Mouse (Mus musculus): ENCODE measurements around the gene Mat2b. TPM values are rescaled to one million over a fixed set of nuclear protein-coding genes. Genes with fewer than 3 reads are reported as not detected.
A peak's percentile ranks its signal among the peaks of the same experiment; 100 is the strongest.

Mat2b gene
- 58.6 and 65.5 TPM in 2 replicates for polyA plus RNA-seq (2014; fragmentation: Nextera tagmentation; extraction: Ambion mirVana)

GRCm38 (mm10) chr11:40695103-40695502 lies at the start of gene Mat2b:
TSS of gene Mat2b (minus strand) at chr11:40695203.
- Histone ChIP-seq H3K9me3 (ENCODE audit: control insufficient read depth, low read length) (no peaks in the 10 kb centered on the region), H3K4me1 (ENCODE audit: control insufficient read depth, insufficient read depth, low read length) (peaks cover 19% of the 10 kb centered on the region), H3K4me2 (ENCODE audit: low read depth, low read length) (peak within 1 kb of the TSS; percentile 97), H3K27ac (ENCODE audit: low read depth, low read length) (peak within 1 kb of the TSS; percentile 88), H3K9ac (replicated peaks; ENCODE audit: low read depth, low read length) (peak within 1 kb of the TSS; percentile 70), H3K36me3 (ENCODE audit: control insufficient read depth, insufficient read depth, low read length) (no peaks in the 10 kb centered on the region), H3K4me3 (ENCODE audit: low read depth, low read length) (peak within 1 kb of the TSS; percentile 79), H3K27me3 (ENCODE audit: control insufficient read depth, insufficient read depth, low read length) (no peaks in the 10 kb centered on the region)
- WGBS: 85% methylated on average over 9 of the region's 9 CpGs
- no peak for ATAC-seq (ENCODE audit: low read depth)

- no peak overlapping the region for H3K27ac ChIP-seq (ENCODE audit: low read depth, low read length)
- 90% methylated on average over 3 of the region's 3 CpGs for WGBS
- H3K36me3 ChIP-seq (ENCODE audit: control insufficient read depth, insufficient read depth, low read length): peaks cover 8% of the 10 kb centered on the region; the same call in 1 of the 2 replicates
- H3K4me2 ChIP-seq (ENCODE audit: low read depth, low read length): no peak overlapping the region
- no peaks in the 10 kb centered on the region for H3K9me3 ChIP-seq (ENCODE audit: control insufficient read depth, low read length)
- ATAC-seq (ENCODE audit: low read depth): no peak
- no peaks in the 10 kb centered on the region for H3K4me1 ChIP-seq (ENCODE audit: control insufficient read depth, insufficient read depth, low read length)
- no peak overlapping the region for H3K4me3 ChIP-seq (ENCODE audit: low read depth, low read length)
- H3K9ac ChIP-seq (replicated peaks; ENCODE audit: low read depth, low read length): no peak overlapping the region
- no peaks in the 10 kb centered on the region for H3K27me3 ChIP-seq (ENCODE audit: control insufficient read depth, insufficient read depth, low read length)
Observed at GRCm38 (mm10) chr11:40744348-40744747, 49.3 kb upstream of the Mat2b start.

- WGBS: 91% methylated on average over 12 of the region's 12 CpGs
- Histone ChIP-seq H3K4me1 (ENCODE audit: control insufficient read depth, insufficient read depth, low read length) (no peaks in the 10 kb centered on the region), H3K36me3 (ENCODE audit: control insufficient read depth, insufficient read depth, low read length) (peaks cover 29% of the 10 kb centered on the region), H3K9ac (replicated peaks; ENCODE audit: low read depth, low read length) (no peak overlapping the region), H3K4me2 (ENCODE audit: low read depth, low read length) (no peak overlapping the region), H3K9me3 (ENCODE audit: control insufficient read depth, low read length) (no peaks in the 10 kb centered on the region), H3K27me3 (ENCODE audit: control insufficient read depth, insufficient read depth, low read length) (no peaks in the 10 kb centered on the region), H3K27ac (ENCODE audit: low read depth, low read length) (no peak overlapping the region), H3K4me3 (ENCODE audit: low read depth, low read length) (no peak overlapping the region)
- ATAC-seq (ENCODE audit: low read depth): no peak
Observed at GRCm38 (mm10) chr11:40741605-40742262, 46.7 kb upstream of the Mat2b start.

GRCm38 (mm10) chr11:40737369-40737768 lies 42.4 kb upstream of the Mat2b start:
- no peak overlapping the region for H3K27ac ChIP-seq (ENCODE audit: low read depth, low read length)
- no peaks in the 10 kb centered on the region for H3K27me3 ChIP-seq (ENCODE audit: control insufficient read depth, insufficient read depth, low read length)
- peaks cover 9% of the 10 kb centered on the region for H3K4me1 ChIP-seq (ENCODE audit: control insufficient read depth, insufficient read depth, low read length)
- 89% methylated on average over 3 of the region's 3 CpGs for WGBS
- H3K36me3 ChIP-seq (ENCODE audit: control insufficient read depth, insufficient read depth, low read length): peaks cover 33% of the 10 kb centered on the region
- H3K4me2 ChIP-seq (ENCODE audit: low read depth, low read length): no peak overlapping the region
- no peaks in the 10 kb centered on the region for H3K9me3 ChIP-seq (ENCODE audit: control insufficient read depth, low read length)
- H3K9ac ChIP-seq (replicated peaks; ENCODE audit: low read depth, low read length): no peak overlapping the region
- H3K4me3 ChIP-seq (ENCODE audit: low read depth, low read length): no peak overlapping the region
- ATAC-seq (ENCODE audit: low read depth): no peak

GRCm38 (mm10) chr11:40734251-40734752 lies 39.3 kb upstream of the Mat2b start:
- Histone ChIP-seq H3K9me3 (ENCODE audit: control insufficient read depth, low read length) (no peaks in the 10 kb centered on the region), H3K27ac (ENCODE audit: low read depth, low read length) (peak overlapping the region; percentile 83; the same call in 1 of the 2 replicates), H3K4me2 (ENCODE audit: low read depth, low read length) (peak overlapping the region; percentile 83), H3K27me3 (ENCODE audit: control insufficient read depth, insufficient read depth, low read length) (no peaks in the 10 kb centered on the region), H3K36me3 (ENCODE audit: control insufficient read depth, insufficient read depth, low read length) (peaks cover 25% of the 10 kb centered on the region), H3K4me1 (ENCODE audit: control insufficient read depth, insufficient read depth, low read length) (peaks cover 9% of the 10 kb centered on the region), H3K9ac (replicated peaks; ENCODE audit: low read depth, low read length) (peak overlapping the region; percentile 90), H3K4me3 (ENCODE audit: low read depth, low read length) (peak overlapping the region; percentile 74)
- 7% methylated on average over 11 of the region's 11 CpGs for WGBS
- no peak for ATAC-seq (ENCODE audit: low read depth)

GRCm38 (mm10) chr11:40733339-40734174 lies 38.6 kb upstream of the Mat2b start, which contains the start of the genes Hmmr and Nudcd2:
TSS of gene Hmmr (minus strand) at chr11:40733422.
TSS of gene Nudcd2 (plus strand) at chr11:40733667.
- under 1% methylated on average over 52 of the region's 52 CpGs for WGBS
- peak within 1 kb of the TSS; percentile 90 for H3K9ac ChIP-seq (replicated peaks; ENCODE audit: low read depth, low read length)
- no peaks in the 10 kb centered on the region for H3K27me3 ChIP-seq (ENCODE audit: control insufficient read depth, insufficient read depth, low read length)
- H3K4me1 ChIP-seq (ENCODE audit: control insufficient read depth, insufficient read depth, low read length): peaks cover 9% of the 10 kb centered on the region
- H3K4me3 ChIP-seq (ENCODE audit: low read depth, low read length): peak within 1 kb of the TSS; percentile 74
- peak within 1 kb of the TSS; percentile 83 for H3K4me2 ChIP-seq (ENCODE audit: low read depth, low read length)
- peaks cover 19% of the 10 kb centered on the region for H3K36me3 ChIP-seq (ENCODE audit: control insufficient read depth, insufficient read depth, low read length)
- H3K27ac ChIP-seq (ENCODE audit: low read depth, low read length): peak within 1 kb of the TSS; percentile 83
- peak; percentile 100 for ATAC-seq (ENCODE audit: low read depth)
- no peaks in the 10 kb centered on the region for H3K9me3 ChIP-seq (ENCODE audit: control insufficient read depth, low read length)

- Histone ChIP-seq H3K4me3 (ENCODE audit: low read depth, low read length) (peak overlapping the region; percentile 74), H3K9me3 (ENCODE audit: control insufficient read depth, low read length) (no peaks in the 10 kb centered on the region), H3K4me2 (ENCODE audit: low read depth, low read length) (peak overlapping the region; percentile 58), H3K36me3 (ENCODE audit: control insufficient read depth, insufficient read depth, low read length) (peaks cover 14% of the 10 kb centered on the region), H3K9ac (replicated peaks; ENCODE audit: low read depth, low read length) (no peak overlapping the region), H3K27ac (ENCODE audit: low read depth, low read length) (no peak overlapping the region), H3K27me3 (ENCODE audit: control insufficient read depth, insufficient read depth, low read length) (no peaks in the 10 kb centered on the region), H3K4me1 (ENCODE audit: control insufficient read depth, insufficient read depth, low read length) (peaks cover 9% of the 10 kb centered on the region)
- WGBS: 2% methylated on average over 14 of the region's 14 CpGs
- peak; percentile 32 for ATAC-seq (ENCODE audit: low read depth)
Observed at GRCm38 (mm10) chr11:40732997-40733338, 38.0 kb upstream of the Mat2b start.

- no peak for ATAC-seq (ENCODE audit: low read depth)
- no peaks in the 10 kb centered on the region for H3K27me3 ChIP-seq (ENCODE audit: control insufficient read depth, insufficient read depth, low read length)
- no peaks in the 10 kb centered on the region for H3K36me3 ChIP-seq (ENCODE audit: control insufficient read depth, insufficient read depth, low read length)
- no peak overlapping the region for H3K4me3 ChIP-seq (ENCODE audit: low read depth, low read length)
- H3K4me1 ChIP-seq (ENCODE audit: control insufficient read depth, insufficient read depth, low read length): no peaks in the 10 kb centered on the region
- no peak overlapping the region for H3K9ac ChIP-seq (replicated peaks; ENCODE audit: low read depth, low read length)
- H3K4me2 ChIP-seq (ENCODE audit: low read depth, low read length): no peak overlapping the region
- no peak overlapping the region for H3K27ac ChIP-seq (ENCODE audit: low read depth, low read length)
- no peaks in the 10 kb centered on the region for H3K9me3 ChIP-seq (ENCODE audit: control insufficient read depth, low read length)
Observed at GRCm38 (mm10) chr11:40718324-40718723, 23.3 kb upstream of the Mat2b start.

GRCm38 (mm10) chr11:40715524-40715923 lies 20.5 kb upstream of the Mat2b start:
- Histone ChIP-seq H3K4me2 (ENCODE audit: low read depth, low read length) (no peak overlapping the region), H3K9ac (replicated peaks; ENCODE audit: low read depth, low read length) (no peak overlapping the region), H3K27me3 (ENCODE audit: control insufficient read depth, insufficient read depth, low read length) (no peaks in the 10 kb centered on the region), H3K27ac (ENCODE audit: low read depth, low read length) (no peak overlapping the region), H3K9me3 (ENCODE audit: control insufficient read depth, low read length) (no peaks in the 10 kb centered on the region), H3K36me3 (ENCODE audit: control insufficient read depth, insufficient read depth, low read length) (no peaks in the 10 kb centered on the region), H3K4me3 (ENCODE audit: low read depth, low read length) (no peak overlapping the region), H3K4me1 (ENCODE audit: control insufficient read depth, insufficient read depth, low read length) (no peaks in the 10 kb centered on the region)
- WGBS: 97% methylated on average over 5 of the region's 5 CpGs
- ATAC-seq (ENCODE audit: low read depth): no peak

Data from neural tube, embryonic 14.5 days (tissue).